Mouse (Mus musculus) left cerebral cortex, adult 2 months (tissue): Measurements from ENCODE around the gene Aqp1. TPM values are rescaled to one million over a fixed set of nuclear protein-coding genes. Genes with fewer than 3 reads are reported as not detected.

Experiments
- DNase-seq, 2 experiments: peaks; one replicate each; pipeline ENCODE4 v3.0.0; 2021 to 2022; ENCODE audit warnings: low spot score in 2 of 2, mixed read lengths in 1 of 2; ENCODE audit errors: extremely low spot score in 1 of 2
- H3K27ac ChIP-seq: fragments of 200-600 bp; 2 replicates; pipeline ENCODE4 v1.8.1; 2022
- H3K4me3 ChIP-seq: fragments of 200-600 bp; 2 replicates; pipeline ENCODE4 v1.8.1; 2022
- CTCF ChIP-seq: fragments of 200-600 bp; IDR thresholded peaks from 2 replicates; pipeline ENCODE4 v1.8.1; 2022; ENCODE audit warnings: antibody characterized with exemption, mild to moderate bottlenecking, moderate library complexity
- intact Hi-C: fragments of 180-260 bp; cut with DNase I; formaldehyde crosslinking; loops from one replicate; pipeline ENCODE4 v1.15.1; 2025
- total RNA-seq, 2 experiments: library from RNA; stranded (reverse); gene quantifications; 2 replicates each; pipeline ENCODE4 v1.2.3; 2021

Gene Aqp1
- total RNA-seq, 2 experiments from 2014 or later: 0.47 to 0.75 TPM

GRCm38 (mm10) chr6:55319585-55320551 lies 16.4 kb upstream of the Aqp1 start:
- Histone ChIP-seq H3K4me3 (no peak overlapping the region), H3K27ac (no peak overlapping the region)
- no peak for DNase-seq
- no peak for TF ChIP-seq CTCF
- intact Hi-C loops: no loop called here

- intact Hi-C loops: no loop called here
- H3K27ac ChIP-seq: no peak overlapping the region
- H3K4me3 ChIP-seq: no peak overlapping the region
- no peak for DNase-seq
- no peak for TF ChIP-seq CTCF
These were observed 15.3 kb upstream of the Aqp1 start for GRCm38 (mm10) chr6:55320894-55321293.

- no peak for DNase-seq
- H3K4me3 ChIP-seq: no peak overlapping the region
- no peak for TF ChIP-seq CTCF
- intact Hi-C loops: no loop called here
- no peak overlapping the region for H3K27ac ChIP-seq
These were observed 14.7 kb upstream of the Aqp1 start for GRCm38 (mm10) chr6:55321518-55321917.

GRCm38 (mm10) chr6:55322980-55323379 lies 13.3 kb upstream of the Aqp1 start:
- intact Hi-C loops: no loop called here
- DNase-seq: no peak
- TF ChIP-seq CTCF: no peak
- no peak overlapping the region for H3K4me3 ChIP-seq
- no peak overlapping the region for H3K27ac ChIP-seq

GRCm38 (mm10) chr6:55323908-55324634 lies 12.2 kb upstream of the Aqp1 start:
- intact Hi-C loops: no loop called here
- H3K4me3 ChIP-seq: no peak overlapping the region
- H3K27ac ChIP-seq: no peak overlapping the region
- DNase-seq: no peak
- TF ChIP-seq CTCF: no peak

GRCm38 (mm10) chr6:55324785-55325184 lies 11.4 kb upstream of the Aqp1 start:
- TF ChIP-seq CTCF: no peak; the same call in 1 of the 2 replicates
- intact Hi-C loops: no loop called here

GRCm38 (mm10) chr6:55326299-55326698 lies 9.9 kb upstream of the Aqp1 start:
- TF ChIP-seq CTCF: no peak
- no peak overlapping the region for H3K27ac ChIP-seq
- intact Hi-C loops: no loop called here
- DNase-seq: no peak
- no peak overlapping the region for H3K4me3 ChIP-seq

More at GRCm38 (mm10) chr6:55324785-55325184, 11.4 kb upstream of the Aqp1 start:
- Histone ChIP-seq H3K27ac (no peak overlapping the region), H3K4me3 (no peak overlapping the region)
- no peak for DNase-seq

- intact Hi-C loops: no loop called here
- H3K4me3 ChIP-seq: no peak overlapping the region
- no peak overlapping the region for H3K27ac ChIP-seq
- no peak for DNase-seq
- no peak for TF ChIP-seq CTCF
These were observed 8.9 kb upstream of the Aqp1 start for GRCm38 (mm10) chr6:55327326-55327725.

GRCm38 (mm10) chr6:55328179-55328578 lies 8.1 kb upstream of the Aqp1 start:
- H3K27ac ChIP-seq: no peak overlapping the region
- TF ChIP-seq CTCF: no peak
- no peak for DNase-seq
- intact Hi-C loops: no loop called here
- no peak overlapping the region for H3K4me3 ChIP-seq

GRCm38 (mm10) chr6:55331315-55331714 lies 4.9 kb upstream of the Aqp1 start:
- TF ChIP-seq CTCF: no peak

GRCm38 (mm10) chr6:55332100-55332772 lies 4.0 kb upstream of the Aqp1 start:
- no peak for TF ChIP-seq CTCF
- Histone ChIP-seq H3K4me3 (no peak overlapping the region), H3K27ac (no peak overlapping the region)
- intact Hi-C loops: no loop called here
- no peak for DNase-seq

More at GRCm38 (mm10) chr6:55331315-55331714, 4.9 kb upstream of the Aqp1 start:
- intact Hi-C loops: no loop called here
- no peak for DNase-seq
- no peak overlapping the region for H3K27ac ChIP-seq
- no peak overlapping the region for H3K4me3 ChIP-seq

GRCm38 (mm10) chr6:55332773-55333109 lies 3.5 kb upstream of the Aqp1 start:
- Histone ChIP-seq H3K27ac (no peak overlapping the region), H3K4me3 (no peak overlapping the region)
- DNase-seq: no peak
- TF ChIP-seq CTCF: no peak
- intact Hi-C loops: no loop called here
